Mouse (Mus musculus): Measurements from ENCODE around the gene Slc25a47.

Slc25a47 gene

GRCm38 (mm10) chr12:108835840-108836409 lies at the start of gene Slc25a47, which contains the start of gene Slc25a29:
Slc25a47 (plus strand) TSS chr12:108836046.
Slc25a29 (minus strand) TSS chr12:108835883.
- peak; percentile 97 to 99 for DNase-seq

- DNase-seq: no peak
Observed at GRCm38 (mm10) chr12:108787329-108787728, 48.5 kb upstream of the Slc25a47 start.

- peak; percentile 88 to 89 for DNase-seq
Observed at GRCm38 (mm10) chr12:108792152-108792545, 43.7 kb upstream of the Slc25a47 start.

GRCm38 (mm10) chr12:108792546-108793452 lies 43.0 kb upstream of the Slc25a47 start, which contains the start of gene Yy1:
Yy1 (plus strand) TSS chr12:108792973.
- peak; percentile 99 to 100 for DNase-seq

- DNase-seq: peak; percentile 39 to 55
Observed at GRCm38 (mm10) chr12:108793453-108793941, 42.3 kb upstream of the Slc25a47 start.

- DNase-seq: peak; percentile 86 to 92
Observed at GRCm38 (mm10) chr12:108794078-108794711, 41.7 kb upstream of the Slc25a47 start.

GRCm38 (mm10) chr12:108794979-108795537 lies 40.8 kb upstream of the Slc25a47 start:
- DNase-seq: no peak

- DNase-seq: no peak
Observed at GRCm38 (mm10) chr12:108801613-108802012, 34.2 kb upstream of the Slc25a47 start.

- DNase-seq: no peak
Observed at GRCm38 (mm10) chr12:108804388-108804787, 31.5 kb upstream of the Slc25a47 start.

GRCm38 (mm10) chr12:108808465-108808864 lies 27.4 kb upstream of the Slc25a47 start:
- no peak for DNase-seq

- no peak for DNase-seq
Observed at GRCm38 (mm10) chr12:108809771-108810170, 26.1 kb upstream of the Slc25a47 start.

GRCm38 (mm10) chr12:108810309-108810708 lies 25.5 kb upstream of the Slc25a47 start:
- no peak for DNase-seq

GRCm38 (mm10) chr12:108811133-108811532 lies 24.7 kb upstream of the Slc25a47 start:
- peak in 1 of 2 experiments; percentile 31 for DNase-seq

GRCm38 (mm10) chr12:108812463-108812862 lies 23.4 kb upstream of the Slc25a47 start:
- no peak for DNase-seq

- DNase-seq: no peak
Observed at GRCm38 (mm10) chr12:108814470-108814869, 21.4 kb upstream of the Slc25a47 start.

- DNase-seq: no peak
Observed at GRCm38 (mm10) chr12:108816569-108816968, 19.3 kb upstream of the Slc25a47 start.

GRCm38 (mm10) chr12:108820461-108820860 lies 15.4 kb upstream of the Slc25a47 start:
- DNase-seq: no peak

GRCm38 (mm10) chr12:108823036-108823435 lies 12.8 kb upstream of the Slc25a47 start:
- no peak for DNase-seq

- no peak for DNase-seq
Observed at GRCm38 (mm10) chr12:108824225-108824874, 11.5 kb upstream of the Slc25a47 start.

- DNase-seq: no peak
Observed at GRCm38 (mm10) chr12:108825561-108826224, 10.2 kb upstream of the Slc25a47 start.

- no peak for DNase-seq
Observed at GRCm38 (mm10) chr12:108826282-108826957, 9.4 kb upstream of the Slc25a47 start.
